Mouse (Mus musculus): ENCODE measurements around the gene Tpx2. TPM values are rescaled to one million over a fixed set of nuclear protein-coding genes. Genes with fewer than 3 reads are reported as not detected.

The Tpx2 gene
- polyA plus RNA-seq, 1 experiment from 2014 or later, result 88.3 TPM

GRCm38 (mm10) chr2:152830021-152830921 lies 17.5 kb upstream of the Tpx2 start:
- DNase-seq (ENCODE audit: low spot score) (peak; percentile 88), ATAC-seq (replicated peaks; ENCODE audit: low FRiP score, low TSS enrichment, low read depth) (peak; percentile 82)
- H3K36me3 ChIP-seq (ENCODE audit: control insufficient read depth, insufficient read depth, low read length), result no peaks in the 10 kb centered on the region
- no peaks in the 10 kb centered on the region for H3K27me3 ChIP-seq (replicated peaks; ENCODE audit: control insufficient read depth, insufficient read depth, low read length)
- H3K9me3 ChIP-seq (ENCODE audit: control insufficient read depth, low read length), result no peaks in the 10 kb centered on the region
- H3K27ac ChIP-seq (ENCODE audit: low read depth), result peak overlapping the region; percentile 98
- H3K4me3 ChIP-seq (ENCODE audit: low read depth, low read length), result peak overlapping the region; percentile 71
- H3K4me1 ChIP-seq (replicated peaks; ENCODE audit: control insufficient read depth, insufficient read depth, low read length), result peaks cover 32% of the 10 kb centered on the region
- peak overlapping the region; percentile 94 for H3K9ac ChIP-seq (ENCODE audit: low read length)
- peak overlapping the region; percentile 73 for H3K4me2 ChIP-seq (ENCODE audit: low read length)
- WGBS, result 2% methylated on average over 31 of the region's 31 CpGs

GRCm38 (mm10) chr2:152831019-152831878 lies 16.5 kb upstream of the Tpx2 start, which contains the start of gene Bcl2l1:
Bcl2l1 (minus strand) TSS chr2:152831728.
- H3K9me3 ChIP-seq (ENCODE audit: control insufficient read depth, low read length), result no peaks in the 10 kb centered on the region
- H3K36me3 ChIP-seq (ENCODE audit: control insufficient read depth, insufficient read depth, low read length), result no peaks in the 10 kb centered on the region
- peak within 1 kb of the TSS; percentile 94 for H3K9ac ChIP-seq (ENCODE audit: low read length)
- peak; percentile 99 for DNase-seq (ENCODE audit: low spot score)
- peak within 1 kb of the TSS; percentile 71 for H3K4me3 ChIP-seq (ENCODE audit: low read depth, low read length)
- H3K27me3 ChIP-seq (replicated peaks; ENCODE audit: control insufficient read depth, insufficient read depth, low read length), result no peaks in the 10 kb centered on the region
- ATAC-seq (replicated peaks; ENCODE audit: low FRiP score, low TSS enrichment, low read depth), result peak; percentile 96
- peak within 1 kb of the TSS; percentile 73 for H3K4me2 ChIP-seq (ENCODE audit: low read length)
- H3K4me1 ChIP-seq (replicated peaks; ENCODE audit: control insufficient read depth, insufficient read depth, low read length), result peaks cover 30% of the 10 kb centered on the region
- peak within 1 kb of the TSS; percentile 98 for H3K27ac ChIP-seq (ENCODE audit: low read depth)
- WGBS, result under 1% methylated on average over 72 of the region's 74 CpGs

- ATAC-seq (replicated peaks; ENCODE audit: low FRiP score, low TSS enrichment, low read depth), result no peak
- Histone ChIP-seq H3K27me3 (replicated peaks; ENCODE audit: control insufficient read depth, insufficient read depth, low read length) (no peaks in the 10 kb centered on the region), H3K4me3 (ENCODE audit: low read depth, low read length) (no peak overlapping the region), H3K4me2 (ENCODE audit: low read length) (no peak overlapping the region), H3K36me3 (ENCODE audit: control insufficient read depth, insufficient read depth, low read length) (no peaks in the 10 kb centered on the region), H3K9ac (ENCODE audit: low read length) (no peak overlapping the region), H3K9me3 (ENCODE audit: control insufficient read depth, low read length) (no peaks in the 10 kb centered on the region), H3K4me1 (replicated peaks; ENCODE audit: control insufficient read depth, insufficient read depth, low read length) (no peaks in the 10 kb centered on the region), H3K27ac (ENCODE audit: low read depth) (no peak overlapping the region)
- DNase-seq (ENCODE audit: low spot score), result no peak
- WGBS, result 59% methylated on average over 2 of the region's 2 CpGs
These were observed 8.5 kb upstream of the Tpx2 start for GRCm38 (mm10) chr2:152839256-152839655.

- no peak for DNase-seq (ENCODE audit: low spot score)
- Histone ChIP-seq H3K27ac (ENCODE audit: low read depth) (no peak overlapping the region), H3K9me3 (ENCODE audit: control insufficient read depth, low read length) (no peaks in the 10 kb centered on the region), H3K4me1 (replicated peaks; ENCODE audit: control insufficient read depth, insufficient read depth, low read length) (0 out of 2 replicates have a peak, but pooled peaks cover 3% of the 10 kb centered on the region), H3K9ac (ENCODE audit: low read length) (no peak overlapping the region), H3K27me3 (replicated peaks; ENCODE audit: control insufficient read depth, insufficient read depth, low read length) (no peaks in the 10 kb centered on the region), H3K4me2 (ENCODE audit: low read length) (no peak overlapping the region), H3K36me3 (ENCODE audit: control insufficient read depth, insufficient read depth, low read length) (no peaks in the 10 kb centered on the region), H3K4me3 (ENCODE audit: low read depth, low read length) (no peak overlapping the region)
- WGBS, result 78% methylated on average over 3 of the region's 3 CpGs
- ATAC-seq (replicated peaks; ENCODE audit: low FRiP score, low TSS enrichment, low read depth), result no peak
These were observed 5.0 kb upstream of the Tpx2 start for GRCm38 (mm10) chr2:152842741-152843140.

- Histone ChIP-seq H3K9ac (ENCODE audit: low read length) (no peak overlapping the region), H3K4me3 (ENCODE audit: low read depth, low read length) (peak overlapping the region; percentile 16; the same call in 1 of the 2 replicates), H3K27me3 (replicated peaks; ENCODE audit: control insufficient read depth, insufficient read depth, low read length) (no peaks in the 10 kb centered on the region), H3K36me3 (ENCODE audit: control insufficient read depth, insufficient read depth, low read length) (peaks cover 8% of the 10 kb centered on the region), H3K4me2 (ENCODE audit: low read length) (peak overlapping the region; percentile 51), H3K27ac (ENCODE audit: low read depth) (no peak overlapping the region), H3K9me3 (ENCODE audit: control insufficient read depth, low read length) (no peaks in the 10 kb centered on the region), H3K4me1 (replicated peaks; ENCODE audit: control insufficient read depth, insufficient read depth, low read length) (peaks cover 17% of the 10 kb centered on the region)
- peak; percentile 57 for DNase-seq (ENCODE audit: low spot score)
- no peak for ATAC-seq (replicated peaks; ENCODE audit: low FRiP score, low TSS enrichment, low read depth)
- 18% methylated on average over 3 of the region's 3 CpGs for WGBS
These were observed 528 bp upstream of the Tpx2 start for GRCm38 (mm10) chr2:152847057-152847814.

GRCm38 (mm10) chr2:152848466-152848865 lies 702 bp downstream of the Tpx2 start:
- 9% methylated on average over 2 of the region's 2 CpGs for WGBS
- Histone ChIP-seq H3K4me2 (ENCODE audit: low read length) (peak overlapping the region; percentile 50), H3K27me3 (replicated peaks; ENCODE audit: control insufficient read depth, insufficient read depth, low read length) (no peaks in the 10 kb centered on the region), H3K9ac (ENCODE audit: low read length) (peak overlapping the region; percentile 73), H3K27ac (ENCODE audit: low read depth) (peak overlapping the region; percentile 72), H3K36me3 (ENCODE audit: control insufficient read depth, insufficient read depth, low read length) (peaks cover 21% of the 10 kb centered on the region), H3K9me3 (ENCODE audit: control insufficient read depth, low read length) (no peaks in the 10 kb centered on the region), H3K4me1 (replicated peaks; ENCODE audit: control insufficient read depth, insufficient read depth, low read length) (peaks cover 17% of the 10 kb centered on the region), H3K4me3 (ENCODE audit: low read depth, low read length) (peak overlapping the region; percentile 74)
- ATAC-seq (replicated peaks; ENCODE audit: low FRiP score, low TSS enrichment, low read depth) (no peak), DNase-seq (ENCODE audit: low spot score) (no peak)

GRCm38 (mm10) chr2:152859501-152859900 lies 11.7 kb downstream of the Tpx2 start:
- 74% methylated on average over 3 of the region's 3 CpGs for WGBS
- peaks cover 75% of the 10 kb centered on the region for H3K36me3 ChIP-seq (ENCODE audit: control insufficient read depth, insufficient read depth, low read length)
- H3K27me3 ChIP-seq (replicated peaks; ENCODE audit: control insufficient read depth, insufficient read depth, low read length), result no peaks in the 10 kb centered on the region
- H3K4me3 ChIP-seq (ENCODE audit: low read depth, low read length), result no peak overlapping the region
- H3K4me2 ChIP-seq (ENCODE audit: low read length), result no peak overlapping the region
- ATAC-seq (replicated peaks; ENCODE audit: low FRiP score, low TSS enrichment, low read depth), result no peak
- H3K9me3 ChIP-seq (ENCODE audit: control insufficient read depth, low read length), result no peaks in the 10 kb centered on the region
- DNase-seq (ENCODE audit: low spot score), result no peak
- no peak overlapping the region for H3K27ac ChIP-seq (ENCODE audit: low read depth)
- H3K9ac ChIP-seq (ENCODE audit: low read length), result no peak overlapping the region
- H3K4me1 ChIP-seq (replicated peaks; ENCODE audit: control insufficient read depth, insufficient read depth, low read length), result no peaks in the 10 kb centered on the region

GRCm38 (mm10) chr2:152861891-152862290 lies 14.1 kb downstream of the Tpx2 start:
- H3K27me3 ChIP-seq (replicated peaks; ENCODE audit: control insufficient read depth, insufficient read depth, low read length), result no peaks in the 10 kb centered on the region
- WGBS, result 100% methylated on average over 1 of the region's 1 CpGs
- H3K27ac ChIP-seq (ENCODE audit: low read depth), result no peak overlapping the region
- H3K9me3 ChIP-seq (ENCODE audit: control insufficient read depth, low read length), result no peaks in the 10 kb centered on the region
- no peak overlapping the region for H3K4me3 ChIP-seq (ENCODE audit: low read depth, low read length)
- H3K4me1 ChIP-seq (replicated peaks; ENCODE audit: control insufficient read depth, insufficient read depth, low read length), result no peaks in the 10 kb centered on the region
- no peak overlapping the region for H3K4me2 ChIP-seq (ENCODE audit: low read length)
- ATAC-seq (replicated peaks; ENCODE audit: low FRiP score, low TSS enrichment, low read depth), result no peak
- no peak for DNase-seq (ENCODE audit: low spot score)
- H3K36me3 ChIP-seq (ENCODE audit: control insufficient read depth, insufficient read depth, low read length), result peaks cover 71% of the 10 kb centered on the region
- no peak overlapping the region for H3K9ac ChIP-seq (ENCODE audit: low read length)
